Mouse (Mus musculus): ENCODE measurements at regions not wholly inside any gene's neighbourhood (a gene's known extent, or its start where the extent isn't known, plus 50 kb on each side); places are given as distances from the start of the nearest gene placed in this dataset.

DNA sequence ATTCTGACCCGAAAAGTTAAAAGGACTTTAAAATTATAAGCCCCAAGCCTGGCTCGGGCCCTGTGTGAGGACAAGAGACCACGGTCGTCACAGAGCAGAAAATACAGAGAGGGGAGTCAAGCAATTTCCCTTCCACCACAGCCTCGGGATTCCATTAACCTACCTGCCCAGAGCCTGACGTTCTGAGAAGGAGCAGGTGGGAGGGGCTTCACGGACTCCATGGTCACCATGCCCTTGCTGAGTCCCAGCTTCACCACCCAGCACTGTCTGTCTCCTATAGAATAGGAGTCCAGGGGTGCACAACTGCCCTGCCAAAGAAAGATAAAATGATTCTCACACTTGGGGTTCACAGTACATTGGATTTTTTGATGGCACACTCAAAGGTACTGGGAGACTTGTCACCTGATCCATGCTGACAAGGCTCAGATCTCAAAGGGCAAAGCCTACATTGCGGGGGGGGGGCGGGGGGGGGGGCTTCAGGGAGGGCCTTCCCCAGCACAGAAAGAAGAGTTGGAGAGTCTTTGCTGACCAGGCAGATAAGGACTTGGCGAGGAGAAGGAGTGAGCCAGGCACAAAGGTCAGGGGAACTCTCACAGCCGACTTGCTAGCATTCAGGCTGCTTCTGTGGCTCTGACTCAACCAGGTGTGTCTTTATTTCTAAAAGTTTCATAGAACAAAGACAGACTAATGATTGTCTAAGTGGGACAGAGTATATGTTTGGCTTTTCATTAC lies 166.1 kb downstream of the Ptpru start:
- DNase-seq (ENCODE audit: inconsistent age in 2 of 2, low spot score in 1 of 2) = no peak

GRCm38 (mm10) chr4:131677966-131678365 lies 160.1 kb downstream of the Ptpru start:
- no peak for DNase-seq (ENCODE audit: inconsistent age in 2 of 2, low spot score in 1 of 2)

DNA sequence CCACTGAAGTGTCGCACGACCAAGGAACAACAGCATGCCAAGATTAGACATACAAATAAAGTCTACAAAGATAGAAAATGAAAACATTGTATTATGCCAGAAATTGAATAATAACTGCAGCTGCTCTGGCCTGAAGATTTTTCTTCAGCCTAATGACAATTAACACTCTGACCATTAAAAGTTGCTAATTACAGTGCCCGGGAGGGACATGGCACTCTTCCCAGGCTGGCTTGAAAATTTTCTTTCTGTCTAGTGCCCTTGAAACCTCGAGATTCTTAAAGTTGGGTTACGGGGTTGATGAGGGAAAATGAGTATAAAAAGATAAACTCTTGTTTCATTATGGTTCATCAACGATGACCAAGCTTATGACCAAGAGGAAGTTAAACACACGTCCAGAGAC lies 154.9 kb downstream of the Ptpru start:
- DNase-seq (ENCODE audit: inconsistent age in 2 of 2, low spot score in 1 of 2) = no peak

GRCm38 (mm10) chr4:131685544-131685943 lies 152.5 kb downstream of the Ptpru start:
- no peak for DNase-seq (ENCODE audit: inconsistent age in 2 of 2, low spot score in 1 of 2)

GRCm38 (mm10) chr4:131694232-131694631 lies 143.9 kb downstream of the Ptpru start:
- DNase-seq (ENCODE audit: inconsistent age in 2 of 2, low spot score in 1 of 2) = no peak

GRCm38 (mm10) chr4:131695941-131696912 lies 141.9 kb downstream of the Ptpru start:
- no peak for DNase-seq (ENCODE audit: inconsistent age in 2 of 2, low spot score in 1 of 2)
